Mouse (Mus musculus) liver, postnatal 0 days (tissue): ENCODE results near the gene Podn.

Source experiments
- CTCF ChIP-seq: sonication (generic); IDR thresholded peaks from 2 replicates; pipeline ENCODE4 v1.5.1; 2016; ENCODE audit warnings: antibody characterized with exemption, low read depth
- EP300 ChIP-seq: IDR thresholded peaks from 2 replicates; pipeline ENCODE4 v1.6.1; 2016; ENCODE audit warnings: antibody characterized with exemption, low read depth, mild to moderate bottlenecking

GRCm38 (mm10) chr4:107999380-107999779 lies 96.9 kb downstream of the Podn start:
- TF ChIP-seq CTCF (no peak), EP300 (no peak)
